Mouse (Mus musculus): ENCODE results near the gene Dock1. TPM values are rescaled to one million over a fixed set of nuclear protein-coding genes. Genes with fewer than 3 reads are reported as not detected.

Gene Dock1
- polyA plus RNA-seq, 1 experiment from 2014 or later, result 17.8 TPM

DNA sequence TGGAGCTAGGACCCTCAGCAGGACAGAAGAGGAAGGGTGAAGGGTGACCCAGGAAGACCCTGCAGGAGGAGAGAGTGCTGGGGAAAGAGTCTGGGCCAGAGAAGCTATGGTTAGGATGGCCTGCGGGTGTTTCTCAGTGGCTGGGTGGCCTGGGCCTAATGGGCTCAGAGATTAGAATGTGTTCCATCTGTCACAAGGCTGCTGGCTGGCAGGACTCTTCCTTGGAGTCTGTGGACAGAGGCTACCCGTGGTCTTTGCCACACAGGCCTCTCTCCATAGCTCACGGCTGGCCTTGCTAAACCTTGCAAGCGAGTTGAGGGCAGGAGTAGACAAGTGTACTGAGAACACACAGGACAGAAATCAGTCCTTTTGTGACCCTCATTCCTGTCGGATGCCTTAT lies 32.0 kb downstream of the Dock1 start:
- WGBS, result 63% methylated on average over 5 of the region's 5 CpGs
- H3K36me3 ChIP-seq (ENCODE audit: control insufficient read depth, insufficient read depth), result no peaks in the 10 kb centered on the region
- ATAC-seq (replicated peaks; ENCODE audit: extremely low read depth, insufficient read depth, low FRiP score), result no peak

DNA sequence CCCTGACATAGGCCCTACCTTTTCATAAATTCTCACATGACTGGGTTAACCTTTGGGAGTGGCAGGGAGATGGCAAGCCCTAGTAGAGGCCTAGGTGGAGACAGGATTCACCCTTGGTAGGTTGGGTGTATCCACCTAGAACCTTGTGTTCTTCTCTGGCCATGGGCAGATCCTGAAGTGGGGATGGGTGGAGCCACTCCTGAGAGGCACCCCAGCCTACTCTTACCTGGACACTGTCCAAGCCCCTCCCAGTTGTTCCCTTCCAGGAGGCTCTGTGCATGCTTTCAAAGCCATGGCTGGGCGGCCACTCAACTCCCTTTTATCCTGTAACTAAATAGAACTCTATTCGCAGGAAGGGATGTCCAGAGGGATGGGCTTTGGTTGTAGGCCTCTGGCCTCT lies 33.2 kb downstream of the Dock1 start:
- Histone ChIP-seq H3K27ac (ENCODE audit: low read length) (no peak overlapping the region), H3K4me3 (ENCODE audit: low read length) (no peak overlapping the region), H3K9ac (ENCODE audit: low read length) (no peak overlapping the region), H3K4me2 (ENCODE audit: low read depth, low read length) (no peak overlapping the region), H3K9me3 (replicated peaks; ENCODE audit: control insufficient read depth, low read length) (no peaks in the 10 kb centered on the region), H3K36me3 (ENCODE audit: control insufficient read depth, insufficient read depth) (no peaks in the 10 kb centered on the region), H3K27me3 (ENCODE audit: control insufficient read depth, insufficient read depth, low read length) (no peaks in the 10 kb centered on the region), H3K4me1 (ENCODE audit: control insufficient read depth, insufficient read depth, low read length) (peaks cover 9% of the 10 kb centered on the region)
- WGBS, result 47% methylated on average over 2 of the region's 2 CpGs
- ATAC-seq (replicated peaks; ENCODE audit: extremely low read depth, insufficient read depth, low FRiP score), result no peak

More for the DNA sequence above, 32.0 kb downstream of the Dock1 start:
- Histone ChIP-seq H3K27me3 (ENCODE audit: control insufficient read depth, insufficient read depth, low read length) (no peaks in the 10 kb centered on the region), H3K4me1 (ENCODE audit: control insufficient read depth, insufficient read depth, low read length) (peaks cover 14% of the 10 kb centered on the region), H3K4me3 (ENCODE audit: low read length) (no peak overlapping the region), H3K4me2 (ENCODE audit: low read depth, low read length) (no peak overlapping the region), H3K27ac (ENCODE audit: low read length) (no peak overlapping the region), H3K9me3 (replicated peaks; ENCODE audit: control insufficient read depth, low read length) (no peaks in the 10 kb centered on the region), H3K9ac (ENCODE audit: low read length) (no peak overlapping the region)

DNA sequence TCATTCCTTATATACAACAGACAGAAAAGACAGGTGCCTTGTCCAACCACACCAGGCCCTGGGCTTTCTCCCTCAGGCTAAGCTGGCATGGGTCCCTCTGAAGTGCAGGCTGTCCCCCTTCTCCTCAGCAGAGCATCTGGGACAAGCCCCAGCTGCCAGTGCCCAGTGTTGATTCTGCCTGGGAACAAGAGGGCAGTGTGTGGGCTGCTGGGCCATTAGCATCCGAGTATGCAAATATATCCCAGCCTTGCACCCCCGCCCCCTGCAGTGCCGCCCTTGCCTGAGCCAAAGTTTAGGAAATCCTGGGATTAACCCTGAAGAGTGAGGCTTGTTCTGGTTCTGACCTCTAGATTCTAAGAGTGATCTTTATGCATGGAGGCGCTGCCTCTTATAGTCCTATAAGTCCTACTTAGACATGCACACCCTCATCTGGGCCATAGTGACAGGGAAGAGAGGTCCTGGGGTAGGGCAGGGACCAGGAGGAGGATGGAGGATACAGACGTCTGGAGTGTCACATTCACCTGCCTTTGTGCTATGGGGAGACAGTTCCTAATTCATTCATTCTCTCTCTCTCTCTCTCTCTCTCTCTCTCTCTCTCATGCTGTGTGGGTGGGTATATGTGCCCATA lies 38.9 kb downstream of the Dock1 start:
- no peak overlapping the region for H3K27ac ChIP-seq (ENCODE audit: low read length)
- no peak overlapping the region for H3K4me2 ChIP-seq (ENCODE audit: low read depth, low read length)
- H3K27me3 ChIP-seq (ENCODE audit: control insufficient read depth, insufficient read depth, low read length), result no peaks in the 10 kb centered on the region
- H3K4me3 ChIP-seq (ENCODE audit: low read length), result no peak overlapping the region
- no peak overlapping the region for H3K9ac ChIP-seq (ENCODE audit: low read length)
- no peaks in the 10 kb centered on the region for H3K36me3 ChIP-seq (ENCODE audit: control insufficient read depth, insufficient read depth)
- H3K4me1 ChIP-seq (ENCODE audit: control insufficient read depth, insufficient read depth, low read length), result no peaks in the 10 kb centered on the region
- H3K9me3 ChIP-seq (replicated peaks; ENCODE audit: control insufficient read depth, low read length), result no peaks in the 10 kb centered on the region
- ATAC-seq (replicated peaks; ENCODE audit: extremely low read depth, insufficient read depth, low FRiP score), result no peak
- WGBS, result 59% methylated on average over 5 of the region's 5 CpGs

DNA sequence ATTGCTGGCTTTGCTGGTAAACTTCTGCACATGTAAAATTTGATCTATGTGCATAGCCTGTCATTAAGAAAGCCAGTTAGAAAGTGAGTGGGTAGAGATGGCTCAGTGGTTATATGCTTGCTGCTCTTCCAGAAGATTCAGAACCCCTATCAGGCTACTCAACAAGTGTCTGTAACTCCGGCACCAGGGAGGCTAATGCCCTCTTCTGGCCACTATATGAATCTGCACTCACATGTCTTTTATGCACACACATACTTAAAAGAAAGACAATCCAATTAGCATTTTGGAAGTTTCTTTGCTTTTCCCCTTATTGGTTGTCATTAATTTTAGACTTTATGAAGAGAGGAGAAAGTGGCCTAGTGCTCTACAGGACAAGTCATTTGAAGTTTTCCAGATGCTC lies 41.1 kb downstream of the Dock1 start:
- no peak overlapping the region for H3K9ac ChIP-seq (ENCODE audit: low read length)
- H3K4me1 ChIP-seq (ENCODE audit: control insufficient read depth, insufficient read depth, low read length), result no peaks in the 10 kb centered on the region
- H3K36me3 ChIP-seq (ENCODE audit: control insufficient read depth, insufficient read depth), result no peaks in the 10 kb centered on the region
- no peak for ATAC-seq (replicated peaks; ENCODE audit: extremely low read depth, insufficient read depth, low FRiP score)
- 80% methylated on average over 1 of the region's 1 CpGs for WGBS
- no peak overlapping the region for H3K4me2 ChIP-seq (ENCODE audit: low read depth, low read length)
- no peak overlapping the region for H3K27ac ChIP-seq (ENCODE audit: low read length)
- no peaks in the 10 kb centered on the region for H3K9me3 ChIP-seq (replicated peaks; ENCODE audit: control insufficient read depth, low read length)
- no peaks in the 10 kb centered on the region for H3K27me3 ChIP-seq (ENCODE audit: control insufficient read depth, insufficient read depth, low read length)
- H3K4me3 ChIP-seq (ENCODE audit: low read length), result no peak overlapping the region

DNA sequence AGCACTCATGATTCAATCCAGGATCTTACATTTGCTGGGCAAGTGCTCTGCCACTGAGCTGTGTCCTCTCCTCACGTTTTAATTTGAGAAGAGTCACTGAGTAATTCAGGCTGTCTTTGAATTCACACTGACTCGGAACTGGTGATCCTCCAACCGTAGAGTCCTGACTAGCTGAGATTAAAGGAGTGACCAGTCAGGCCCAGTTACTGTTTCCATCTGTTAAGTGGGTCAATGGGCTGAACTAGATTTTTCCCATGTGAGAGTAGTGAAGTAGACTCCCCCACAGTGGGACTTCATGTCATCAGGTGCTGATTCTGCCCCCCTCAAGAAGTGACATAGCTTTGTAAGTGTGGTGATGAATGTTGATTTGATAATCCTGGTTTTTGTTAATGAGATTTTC lies 49.0 kb downstream of the Dock1 start:
- ATAC-seq (replicated peaks; ENCODE audit: extremely low read depth, insufficient read depth, low FRiP score), result no peak
- Histone ChIP-seq H3K4me2 (ENCODE audit: low read depth, low read length) (no peak overlapping the region), H3K4me3 (ENCODE audit: low read length) (no peak overlapping the region), H3K9ac (ENCODE audit: low read length) (no peak overlapping the region), H3K27ac (ENCODE audit: low read length) (no peak overlapping the region), H3K4me1 (ENCODE audit: control insufficient read depth, insufficient read depth, low read length) (peaks cover 7% of the 10 kb centered on the region; the same call in 1 of the 2 replicates), H3K36me3 (ENCODE audit: control insufficient read depth, insufficient read depth) (no peaks in the 10 kb centered on the region), H3K27me3 (ENCODE audit: control insufficient read depth, insufficient read depth, low read length) (no peaks in the 10 kb centered on the region), H3K9me3 (replicated peaks; ENCODE audit: control insufficient read depth, low read length) (no peaks in the 10 kb centered on the region)
- 71% methylated on average over 3 of the region's 3 CpGs for WGBS

DNA sequence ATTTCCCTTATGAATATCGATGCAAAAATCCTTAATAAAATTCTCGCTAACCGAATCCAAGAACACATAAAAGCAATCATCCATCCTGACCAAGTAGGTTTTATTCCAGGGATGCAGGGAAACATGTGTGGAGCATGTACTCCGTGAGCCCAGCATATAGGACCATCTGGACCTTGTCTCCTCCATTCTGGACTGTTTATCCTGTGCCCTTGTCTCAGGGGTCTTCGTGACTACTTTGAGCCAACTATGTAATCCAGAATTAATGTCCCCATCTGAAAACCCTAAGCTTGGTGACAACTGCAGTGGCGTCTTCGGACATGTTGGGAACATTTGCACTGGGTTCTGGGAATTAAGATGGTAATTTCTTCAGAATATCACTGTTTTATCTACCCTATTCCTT lies 51.9 kb downstream of the Dock1 start:
- Histone ChIP-seq H3K36me3 (ENCODE audit: control insufficient read depth, insufficient read depth) (no peaks in the 10 kb centered on the region), H3K9ac (ENCODE audit: low read length) (no peak overlapping the region), H3K4me3 (ENCODE audit: low read length) (no peak overlapping the region), H3K27ac (ENCODE audit: low read length) (no peak overlapping the region), H3K27me3 (ENCODE audit: control insufficient read depth, insufficient read depth, low read length) (no peaks in the 10 kb centered on the region), H3K4me2 (ENCODE audit: low read depth, low read length) (no peak overlapping the region), H3K9me3 (replicated peaks; ENCODE audit: control insufficient read depth, low read length) (no peaks in the 10 kb centered on the region), H3K4me1 (ENCODE audit: control insufficient read depth, insufficient read depth, low read length) (peaks cover 22% of the 10 kb centered on the region)
- ATAC-seq (replicated peaks; ENCODE audit: extremely low read depth, insufficient read depth, low FRiP score), result no peak
- 92% methylated on average over 7 of the region's 7 CpGs for WGBS

DNA sequence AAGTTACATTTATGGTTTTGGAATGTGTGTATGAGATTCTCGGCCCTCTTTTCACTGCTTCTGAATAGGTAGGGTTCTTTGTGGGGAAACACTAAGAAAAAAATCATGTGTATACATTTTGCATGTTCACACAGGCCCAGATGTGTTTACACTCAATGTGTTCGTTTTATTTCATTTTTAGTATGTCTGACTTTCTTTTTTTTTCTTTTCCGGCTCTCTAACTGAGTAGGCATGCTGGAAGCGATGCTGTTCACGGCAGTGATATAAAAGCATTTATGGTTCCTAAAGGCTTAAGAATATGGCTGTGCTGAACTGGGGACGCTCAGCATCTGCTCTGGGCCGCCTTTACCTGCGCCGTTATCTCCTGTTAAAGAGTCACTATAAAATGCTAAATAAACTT lies 52.5 kb downstream of the Dock1 start:
- H3K36me3 ChIP-seq (ENCODE audit: control insufficient read depth, insufficient read depth), result no peaks in the 10 kb centered on the region
- H3K9me3 ChIP-seq (replicated peaks; ENCODE audit: control insufficient read depth, low read length), result no peaks in the 10 kb centered on the region
- H3K4me2 ChIP-seq (ENCODE audit: low read depth, low read length), result no peak overlapping the region
- ATAC-seq (replicated peaks; ENCODE audit: extremely low read depth, insufficient read depth, low FRiP score), result no peak
- no peaks in the 10 kb centered on the region for H3K27me3 ChIP-seq (ENCODE audit: control insufficient read depth, insufficient read depth, low read length)
- WGBS, result 78% methylated on average over 9 of the region's 9 CpGs
- no peak overlapping the region for H3K27ac ChIP-seq (ENCODE audit: low read length)
- H3K4me3 ChIP-seq (ENCODE audit: low read length), result no peak overlapping the region
- no peak overlapping the region for H3K9ac ChIP-seq (ENCODE audit: low read length)
- H3K4me1 ChIP-seq (ENCODE audit: control insufficient read depth, insufficient read depth, low read length), result peaks cover 22% of the 10 kb centered on the region

DNA sequence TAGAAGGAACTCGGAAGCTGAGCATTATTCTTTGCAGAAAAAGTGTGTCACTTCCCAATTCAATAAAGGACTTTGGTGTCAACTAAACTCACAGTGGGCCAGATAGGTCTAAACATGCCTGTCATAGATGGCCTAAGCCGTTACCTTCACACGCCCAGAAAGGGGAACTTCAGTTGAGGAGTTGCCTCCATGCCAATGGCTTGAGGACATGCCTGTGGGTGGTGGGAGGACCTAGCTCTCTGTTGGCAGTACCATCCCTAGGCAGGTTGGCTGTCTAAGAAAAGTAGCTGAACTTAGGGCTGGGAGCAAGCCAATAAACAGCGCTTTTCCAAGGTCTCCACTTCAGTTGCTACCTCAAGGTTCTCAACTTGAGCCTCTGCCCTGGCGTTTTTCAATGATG lies 53.1 kb downstream of the Dock1 start:
- Histone ChIP-seq H3K9ac (ENCODE audit: low read length) (no peak overlapping the region), H3K4me3 (ENCODE audit: low read length) (no peak overlapping the region), H3K4me1 (ENCODE audit: control insufficient read depth, insufficient read depth, low read length) (peaks cover 24% of the 10 kb centered on the region), H3K27ac (ENCODE audit: low read length) (no peak overlapping the region), H3K27me3 (ENCODE audit: control insufficient read depth, insufficient read depth, low read length) (no peaks in the 10 kb centered on the region), H3K36me3 (ENCODE audit: control insufficient read depth, insufficient read depth) (no peaks in the 10 kb centered on the region; the same call in 1 of the 2 replicates), H3K4me2 (ENCODE audit: low read depth, low read length) (no peak overlapping the region), H3K9me3 (replicated peaks; ENCODE audit: control insufficient read depth, low read length) (no peaks in the 10 kb centered on the region)
- WGBS, result 86% methylated on average over 5 of the region's 5 CpGs
- no peak for ATAC-seq (replicated peaks; ENCODE audit: extremely low read depth, insufficient read depth, low FRiP score)

DNA sequence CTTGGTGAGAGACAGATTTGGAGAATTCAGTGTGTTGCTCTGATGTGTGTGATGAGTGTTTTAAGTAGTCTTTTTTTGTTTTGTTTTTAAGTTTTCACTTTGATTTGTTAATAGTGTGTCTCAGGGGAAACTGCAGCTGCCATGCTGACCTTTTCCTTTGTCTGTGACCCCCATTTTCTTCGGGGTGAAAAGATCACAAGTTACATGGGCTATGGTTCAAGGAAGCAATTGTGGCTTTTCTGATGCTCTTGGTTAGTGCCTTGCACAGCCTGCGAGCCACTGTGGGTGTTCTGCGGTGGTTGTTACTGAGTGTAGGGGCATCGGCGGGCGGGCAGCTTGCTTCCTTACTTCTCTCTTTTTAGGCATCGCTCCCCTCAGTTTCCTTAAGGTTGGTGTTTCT lies 54.4 kb downstream of the Dock1 start:
- H3K27ac ChIP-seq (ENCODE audit: low read length), result no peak overlapping the region
- no peaks in the 10 kb centered on the region for H3K27me3 ChIP-seq (ENCODE audit: control insufficient read depth, insufficient read depth, low read length)
- H3K4me3 ChIP-seq (ENCODE audit: low read length), result no peak overlapping the region
- H3K4me2 ChIP-seq (ENCODE audit: low read depth, low read length), result peak overlapping the region; percentile 30; the same call in 1 of the 2 replicates
- no peaks in the 10 kb centered on the region; the same call in 1 of the 2 replicates for H3K36me3 ChIP-seq (ENCODE audit: control insufficient read depth, insufficient read depth)
- no peaks in the 10 kb centered on the region for H3K9me3 ChIP-seq (replicated peaks; ENCODE audit: control insufficient read depth, low read length)
- H3K9ac ChIP-seq (ENCODE audit: low read length), result no peak overlapping the region; the same call in 1 of the 2 replicates
- H3K4me1 ChIP-seq (ENCODE audit: control insufficient read depth, insufficient read depth, low read length), result peaks cover 25% of the 10 kb centered on the region
- 52% methylated on average over 7 of the region's 7 CpGs for WGBS
- ATAC-seq (replicated peaks; ENCODE audit: extremely low read depth, insufficient read depth, low FRiP score), result no peak
